Mouse (Mus musculus): ENCODE measurements around the gene Spib. TPM values are rescaled to one million over a fixed set of nuclear protein-coding genes. Genes with fewer than 3 reads are reported as not detected.

Gene Spib
- polyA plus RNA-seq, 1 experiment from 2014 or later = not detected

Small RNA genes lying within 50 kb of the gene (microRNA-seq; reads per million reads assigned to microRNA genes)
- gene Mir7053 = 1.5 reads per million, percentile 3 among the genes with 10 or more reads in this experiment

Other genes with a start within 250 kb of the Spib start
- 4.6 and 4.7 TPM in 2 replicates for gene Clec11a, start 225.2 kb downstream of the Spib start, polyA plus RNA-seq (2014; fragmentation: Nextera tagmentation; extraction: Ambion mirVana)
- 35.1 and 37.8 TPM in 2 replicates for gene Shank1, start 221.8 kb downstream of the Spib start, polyA plus RNA-seq (2014; fragmentation: Nextera tagmentation; extraction: Ambion mirVana)
- gene Syt3, start 148.0 kb downstream of the Spib start, polyA plus RNA-seq (2014; fragmentation: Nextera tagmentation; extraction: Ambion mirVana) = 39.5 and 48.5 TPM in 2 replicates
- gene 1700008O03Rik, start 146.3 kb downstream of the Spib start, polyA plus RNA-seq (2014; fragmentation: Nextera tagmentation; extraction: Ambion mirVana) = 1.7 and 1.9 TPM in 2 replicates
- gene Lrrc4b, start 103.1 kb downstream of the Spib start, polyA plus RNA-seq (2014; fragmentation: Nextera tagmentation; extraction: Ambion mirVana) = 28.4 and 39.0 TPM in 2 replicates
- gene Aspdh, start 66.7 kb downstream of the Spib start, polyA plus RNA-seq (2014; fragmentation: Nextera tagmentation; extraction: Ambion mirVana) = 8.6 and 8.9 TPM in 2 replicates
- gene Josd2, start 64.1 kb downstream of the Spib start, polyA plus RNA-seq (2014; fragmentation: Nextera tagmentation; extraction: Ambion mirVana) = 27.9 and 32.5 TPM in 2 replicates
- gene Emc10, start 35.5 kb downstream of the Spib start, polyA plus RNA-seq (2014; fragmentation: Nextera tagmentation; extraction: Ambion mirVana) = 152 and 163 TPM in 2 replicates
- 26.8 and 28.6 TPM in 2 replicates for gene Fam71e1, start 35.5 kb downstream of the Spib start, polyA plus RNA-seq (2014; fragmentation: Nextera tagmentation; extraction: Ambion mirVana)
- gene Mybpc2, start 7.4 kb downstream of the Spib start, polyA plus RNA-seq (2014; fragmentation: Nextera tagmentation; extraction: Ambion mirVana) = 0.15 and 0.20 TPM in 2 replicates
- gene Pold1, start 16.8 kb upstream of the Spib start, polyA plus RNA-seq (2014; fragmentation: Nextera tagmentation; extraction: Ambion mirVana) = 17.8 and 19.5 TPM in 2 replicates
- gene Nr1h2, start 21.9 kb upstream of the Spib start, polyA plus RNA-seq (2014; fragmentation: Nextera tagmentation; extraction: Ambion mirVana) = 57.1 and 62.0 TPM in 2 replicates
- gene Napsa, start 40.3 kb upstream of the Spib start, polyA plus RNA-seq (2014; fragmentation: Nextera tagmentation; extraction: Ambion mirVana) = 1.1 TPM in 1 of 2 replicates, not detected in the other
- gene Kcnc3, start 58.6 kb upstream of the Spib start, polyA plus RNA-seq (2014; fragmentation: Nextera tagmentation; extraction: Ambion mirVana) = 5.2 and 7.5 TPM in 2 replicates
- 2.5 and 2.7 TPM in 2 replicates for gene Myh14, start 138.8 kb upstream of the Spib start, polyA plus RNA-seq (2014; fragmentation: Nextera tagmentation; extraction: Ambion mirVana)
- gene Izumo2, start 176.7 kb upstream of the Spib start, polyA plus RNA-seq (2014; fragmentation: Nextera tagmentation; extraction: Ambion mirVana) = not detected in 2 replicates
- 22.6 and 26.8 TPM in 2 replicates for gene Vrk3, start 216.3 kb upstream of the Spib start, polyA plus RNA-seq (2014; fragmentation: Nextera tagmentation; extraction: Ambion mirVana)
- 0.58 and 0.89 TPM in 2 replicates for gene Zfp473, start 219.0 kb upstream of the Spib start, polyA plus RNA-seq (2014; fragmentation: Nextera tagmentation; extraction: Ambion mirVana)